Mouse (Mus musculus): ENCODE results near the gene Zfand2a. TPM values are rescaled to one million over a fixed set of nuclear protein-coding genes. Genes with fewer than 3 reads are reported as not detected.
A peak's percentile ranks its signal among the peaks of the same experiment; 100 is the strongest.

Zfand2a gene
- polyA plus RNA-seq, 1 experiment from 2014 or later = 8.2 TPM

- no peak overlapping the region for H3K9ac ChIP-seq
- no peak overlapping the region for H3K27ac ChIP-seq (replicated peaks)
- H3K4me2 ChIP-seq = no peak overlapping the region
- H3K36me3 ChIP-seq = no peaks in the 10 kb centered on the region
- 37% methylated on average over 12 of the region's 12 CpGs for whole genome bisulfite sequencing
- peaks cover 27% of the 10 kb centered on the region for H3K4me1 ChIP-seq
- ATAC-seq (ENCODE audit: extremely low read depth, insufficient number of reproducible peaks, low FRiP score, low TSS enrichment) = no peak
- H3K9me3 ChIP-seq = no peaks in the 10 kb centered on the region
- H3K4me3 ChIP-seq = no peak overlapping the region
- H3K27me3 ChIP-seq (replicated peaks) = peaks cover 59% of the 10 kb centered on the region
Measured at GRCm38 (mm10) chr5:139429818-139430341, 54.5 kb downstream of the Zfand2a start.

DNA sequence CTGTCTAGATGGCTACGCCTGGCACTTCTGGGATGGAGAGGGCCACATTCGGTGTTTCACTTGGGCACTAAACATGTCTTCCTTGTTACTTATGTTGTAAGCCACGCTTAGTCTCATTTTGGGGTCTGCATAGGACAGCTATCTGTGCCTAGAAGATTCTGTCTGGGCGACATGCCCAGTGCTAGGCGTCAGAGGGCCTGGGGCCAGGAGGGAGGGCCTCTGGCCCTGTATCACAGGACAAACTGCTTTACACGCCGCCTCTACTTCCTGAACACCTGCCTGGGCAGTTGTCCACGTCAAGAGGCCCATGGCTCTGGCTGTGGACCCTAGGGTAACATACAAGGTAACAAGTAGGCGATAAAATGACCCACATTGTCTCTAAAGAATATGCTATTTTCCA lies 56.4 kb downstream of the Zfand2a start:
- H3K9me3 ChIP-seq = no peaks in the 10 kb centered on the region
- H3K4me3 ChIP-seq = no peak overlapping the region
- H3K27me3 ChIP-seq (replicated peaks) = peaks cover 71% of the 10 kb centered on the region
- no peak overlapping the region for H3K27ac ChIP-seq (replicated peaks)
- H3K4me1 ChIP-seq = peaks cover 31% of the 10 kb centered on the region
- H3K9ac ChIP-seq = no peak overlapping the region
- no peak overlapping the region for H3K4me2 ChIP-seq
- 54% methylated on average over 9 of the region's 9 CpGs for WGBS
- H3K36me3 ChIP-seq = no peaks in the 10 kb centered on the region
- ATAC-seq (ENCODE audit: extremely low read depth, insufficient number of reproducible peaks, low FRiP score, low TSS enrichment) = no peak

GRCm38 (mm10) chr5:139427001-139427400 lies 57.3 kb downstream of the Zfand2a start:
- no peaks in the 10 kb centered on the region for H3K9me3 ChIP-seq

DNA sequence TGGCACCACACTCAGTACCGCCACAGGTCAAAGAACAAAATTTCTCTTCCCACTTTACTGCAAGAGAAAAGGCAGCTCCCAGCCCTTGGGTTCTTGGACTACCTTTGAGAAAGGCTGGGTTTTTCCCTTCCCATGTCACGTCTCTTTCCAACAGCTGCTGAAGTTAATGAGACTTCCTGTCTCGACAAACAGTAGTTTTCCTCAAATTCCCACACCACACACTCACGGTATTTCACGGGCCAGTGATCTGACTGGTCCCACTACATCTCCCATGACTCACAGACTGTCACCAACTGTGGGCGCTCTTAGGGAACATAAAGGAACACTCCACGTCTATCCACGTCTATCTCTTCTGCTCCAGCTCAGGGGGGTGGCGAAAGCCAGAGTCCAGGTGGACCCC lies 59.2 kb downstream of the Zfand2a start:
- H3K27me3 ChIP-seq (replicated peaks) = peaks cover 78% of the 10 kb centered on the region
- H3K4me2 ChIP-seq = no peak overlapping the region
- ATAC-seq (ENCODE audit: extremely low read depth, insufficient number of reproducible peaks, low FRiP score, low TSS enrichment) = no peak
- H3K4me3 ChIP-seq = no peak overlapping the region
- no peaks in the 10 kb centered on the region for H3K9me3 ChIP-seq
- H3K9ac ChIP-seq = no peak overlapping the region
- H3K27ac ChIP-seq (replicated peaks) = no peak overlapping the region
- H3K36me3 ChIP-seq = no peaks in the 10 kb centered on the region
- H3K4me1 ChIP-seq = peaks cover 37% of the 10 kb centered on the region
- WGBS = 66% methylated on average over 9 of the region's 9 CpGs

More at GRCm38 (mm10) chr5:139427001-139427400, 57.3 kb downstream of the Zfand2a start:
- Histone ChIP-seq H3K36me3 (no peaks in the 10 kb centered on the region), H3K4me1 (peaks cover 37% of the 10 kb centered on the region), H3K9ac (no peak overlapping the region), H3K27ac (replicated peaks) (no peak overlapping the region), H3K4me3 (no peak overlapping the region), H3K4me2 (no peak overlapping the region), H3K27me3 (replicated peaks) (peaks cover 71% of the 10 kb centered on the region)
- 84% methylated on average over 9 of the region's 9 CpGs for WGBS
- ATAC-seq (ENCODE audit: extremely low read depth, insufficient number of reproducible peaks, low FRiP score, low TSS enrichment) = no peak

DNA sequence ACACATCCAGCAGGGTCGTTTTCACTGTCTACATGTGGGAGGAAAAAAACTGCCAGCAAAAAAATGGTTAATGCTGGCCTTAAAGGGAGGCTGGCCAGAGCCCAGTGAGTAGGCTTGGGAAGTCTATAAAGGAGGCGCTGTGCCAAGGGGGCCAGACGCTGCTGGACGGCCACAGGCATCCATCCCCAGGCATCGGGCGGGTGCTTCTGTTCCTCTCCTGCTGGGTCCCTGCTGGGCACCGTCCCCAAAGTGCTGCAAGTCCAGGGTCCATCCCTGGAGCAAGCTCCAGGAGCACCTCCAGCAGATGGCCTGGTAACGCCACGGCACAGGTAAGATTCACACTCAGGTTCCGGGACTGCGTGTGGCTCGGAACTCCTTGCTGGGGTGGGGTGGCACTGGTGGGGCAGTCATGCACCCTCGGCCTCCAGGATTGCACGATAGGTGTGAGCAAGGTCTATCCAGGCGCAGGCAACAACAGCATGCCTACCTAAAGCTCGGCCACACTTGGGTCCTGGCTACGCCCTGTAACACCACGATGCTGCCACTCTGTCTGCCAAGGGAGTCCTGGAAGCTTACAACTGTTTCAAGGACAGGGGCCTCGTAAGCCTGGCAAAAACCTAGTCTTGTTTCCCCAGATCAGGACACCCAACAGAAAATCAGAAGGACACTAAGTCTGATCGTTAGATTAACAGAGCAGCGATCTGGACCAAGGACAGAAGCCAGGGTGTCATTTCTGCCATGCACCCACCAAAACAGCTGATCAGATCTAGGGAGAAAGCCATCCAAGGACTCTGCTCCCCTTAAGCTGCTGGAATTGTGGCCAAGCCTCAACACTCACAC lies 61.1 kb downstream of the Zfand2a start, which contains the start of gene Gper1:
Gene Gper1 (plus strand): TSS at position 126 of the 840 bp plus-strand sequence.
- WGBS = 58% methylated on average over 21 of the region's 21 CpGs
- Histone ChIP-seq H3K4me2 (peak within 1 kb of the TSS; percentile 60), H3K9ac (peak within 1 kb of the TSS; percentile 73), H3K4me1 (peaks cover 37% of the 10 kb centered on the region), H3K27ac (replicated peaks) (no peak within 1 kb of the TSS), H3K27me3 (replicated peaks) (peaks cover 78% of the 10 kb centered on the region), H3K36me3 (no peaks in the 10 kb centered on the region), H3K9me3 (no peaks in the 10 kb centered on the region), H3K4me3 (peak within 1 kb of the TSS; percentile 39)
- no peak for ATAC-seq (ENCODE audit: extremely low read depth, insufficient number of reproducible peaks, low FRiP score, low TSS enrichment)

Other genes starting within 250 kb of the Zfand2a start
- 127 and 149 TPM in 2 replicates for gene Get4, start 232.2 kb downstream of the Zfand2a start, polyA plus RNA-seq (2015; fragmentation: Nextera tagmentation; extraction: Ambion mirVana)
- 0.70 and 1.0 TPM in 2 replicates for gene Adap1, start 158.9 kb downstream of the Zfand2a start, polyA plus RNA-seq (2015; fragmentation: Nextera tagmentation; extraction: Ambion mirVana)
- 68.4 and 75.8 TPM in 2 replicates for gene Cox19, start 133.1 kb downstream of the Zfand2a start, polyA plus RNA-seq (2015; fragmentation: Nextera tagmentation; extraction: Ambion mirVana)
- not detected in 2 replicates for gene Cyp2w1, start 131.9 kb downstream of the Zfand2a start, polyA plus RNA-seq (2015; fragmentation: Nextera tagmentation; extraction: Ambion mirVana)
- gene Gpr146, start 106.9 kb downstream of the Zfand2a start, polyA plus RNA-seq (2015; fragmentation: Nextera tagmentation; extraction: Ambion mirVana) = 7.0 and 8.8 TPM in 2 replicates
- 0.24 and 0.34 TPM in 2 replicates for gene C130050O18Rik, start 79.3 kb downstream of the Zfand2a start, polyA plus RNA-seq (2015; fragmentation: Nextera tagmentation; extraction: Ambion mirVana)
- 0.90 and 1.2 TPM in 2 replicates for gene Gper1, start 61.4 kb downstream of the Zfand2a start, polyA plus RNA-seq (2015; fragmentation: Nextera tagmentation; extraction: Ambion mirVana)
- gene 3110082I17Rik, start 24.0 kb downstream of the Zfand2a start, polyA plus RNA-seq (2015; fragmentation: Nextera tagmentation; extraction: Ambion mirVana) = 21.4 and 22.4 TPM in 2 replicates
- gene Uncx, start 58.9 kb upstream of the Zfand2a start, polyA plus RNA-seq (2015; fragmentation: Nextera tagmentation; extraction: Ambion mirVana) = not detected in 2 replicates

All from heart, embryonic 13.5 days (tissue).